Mouse (Mus musculus): ENCODE results near the gene Stard13.

DNA sequence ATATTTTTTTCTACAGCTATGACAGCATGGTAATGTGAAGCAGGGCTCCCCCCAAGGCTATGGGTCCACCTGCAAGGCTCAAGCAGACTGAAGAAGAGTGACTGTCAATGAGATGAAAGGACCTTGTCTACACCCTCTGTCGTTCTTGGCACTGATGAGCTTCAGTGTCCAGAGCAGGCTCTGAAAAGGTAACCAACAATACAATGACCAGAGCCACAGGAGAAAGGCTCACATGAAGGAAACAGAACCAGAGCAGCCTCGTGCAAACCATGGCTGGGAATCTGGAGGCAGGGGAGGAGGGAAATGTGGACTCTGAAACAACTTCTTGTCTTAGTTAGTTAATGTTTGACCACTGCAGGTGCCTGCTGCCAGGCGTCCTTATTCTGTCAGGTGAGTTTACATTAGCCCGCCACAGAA is 57.7 kb downstream of the Stard13 start:
- TF ChIP-seq POLR2AphosphoS2 (IDR thresholded peaks at IDR 0.05; ENCODE audit: low read length) = no peak
- no peak for TF ChIP-seq TBP (IDR thresholded peaks at IDR 0.05; ENCODE audit: low read depth, low read length)
- no peak for TF ChIP-seq CTCF (IDR thresholded peaks at IDR 0.05 in 2 of 3, conservative IDR thresholded peaks at IDR 0.05 in 1 of 3; ENCODE audit: control insufficient read depth in 1 of 3, insufficient read depth in 1 of 3, low read depth in 2 of 3, low read length in 3 of 3, poor library complexity in 1 of 3, severe bottlenecking in 1 of 3)

Data from MEL (cell line).